Mouse (Mus musculus) thymus, adult 2 months (tissue): ENCODE results near the gene Pard6b. TPM values are rescaled to one million over a fixed set of nuclear protein-coding genes. Genes with fewer than 3 reads are reported as not detected.

Experiments used
- DNase-seq: peaks from one replicate; pipeline ENCODE4 v3.0.0; 2021
- H3K27ac ChIP-seq: fragments of 200-500 bp; 2 replicates; pipeline ENCODE4 v1.5.1; 2012; ENCODE audit warnings: low read length, control low read depth; ENCODE audit not compliant: control insufficient read depth, insufficient read depth
- H3K27me3 ChIP-seq: fragments of 200-500 bp; 2 replicates; pipeline ENCODE4 v1.6.1; 2012; ENCODE audit warnings: mild to moderate bottlenecking, low read length, moderate library complexity, mixed read lengths; ENCODE audit not compliant: control insufficient read depth, insufficient read depth
- H3K36me3 ChIP-seq: fragments of 200-500 bp; 2 replicates; pipeline ENCODE4 v1.6.1; 2012; ENCODE audit warnings: mild to moderate bottlenecking, low read length, moderate library complexity; ENCODE audit not compliant: control insufficient read depth, insufficient read depth
- H3K4me1 ChIP-seq: fragments of 200-500 bp; replicated peaks from 2 replicates; pipeline ENCODE4 v1.6.1; 2012; ENCODE audit warnings: low read length; ENCODE audit not compliant: control insufficient read depth, insufficient read depth
- H3K4me3 ChIP-seq: fragments of 200-500 bp; 2 replicates; pipeline ENCODE4 v1.5.1; 2012; ENCODE audit warnings: mild to moderate bottlenecking, low read length, control low read depth, moderate library complexity; ENCODE audit not compliant: control insufficient read depth, insufficient read depth
- CTCF ChIP-seq: fragments of 200-500 bp; IDR thresholded peaks from 2 replicates; pipeline ENCODE4 v1.5.1; 2012; ENCODE audit warnings: mild to moderate bottlenecking, control low read depth, low read length, moderate library complexity, borderline replicate concordance; ENCODE audit not compliant: control insufficient read depth, poor library complexity, insufficient read depth; ENCODE audit errors: extremely low read depth
- POLR2A ChIP-seq: fragments of 200-500 bp; IDR thresholded peaks from 2 replicates; pipeline ENCODE4 v1.6.1; 2012; ENCODE audit warnings: mild to moderate bottlenecking, low read length, control low read depth, moderate library complexity; ENCODE audit not compliant: control insufficient read depth, poor library complexity, insufficient read depth; ENCODE audit errors: extremely low read depth
- WGBS: fragments of 180-500 bp; shearing (Covaris S2); methylation state at CpG from one replicate; pipeline ENCODE4 v1.1.7; 2018; 5-methylcytosine and 5-hydroxymethylcytosine counted together
- polyA plus RNA-seq: library from polyadenylated mRNA; depleted of rRNA; stranded (reverse); fragments of >200 nt; gene quantifications from 2 replicates; pipeline ENCODE4 v1.2.3, GENCODE M21; 2012; rRNA removed

Pard6b gene
- 3.4 and 4.2 TPM in 2 replicates for polyA plus RNA-seq

DNA sequence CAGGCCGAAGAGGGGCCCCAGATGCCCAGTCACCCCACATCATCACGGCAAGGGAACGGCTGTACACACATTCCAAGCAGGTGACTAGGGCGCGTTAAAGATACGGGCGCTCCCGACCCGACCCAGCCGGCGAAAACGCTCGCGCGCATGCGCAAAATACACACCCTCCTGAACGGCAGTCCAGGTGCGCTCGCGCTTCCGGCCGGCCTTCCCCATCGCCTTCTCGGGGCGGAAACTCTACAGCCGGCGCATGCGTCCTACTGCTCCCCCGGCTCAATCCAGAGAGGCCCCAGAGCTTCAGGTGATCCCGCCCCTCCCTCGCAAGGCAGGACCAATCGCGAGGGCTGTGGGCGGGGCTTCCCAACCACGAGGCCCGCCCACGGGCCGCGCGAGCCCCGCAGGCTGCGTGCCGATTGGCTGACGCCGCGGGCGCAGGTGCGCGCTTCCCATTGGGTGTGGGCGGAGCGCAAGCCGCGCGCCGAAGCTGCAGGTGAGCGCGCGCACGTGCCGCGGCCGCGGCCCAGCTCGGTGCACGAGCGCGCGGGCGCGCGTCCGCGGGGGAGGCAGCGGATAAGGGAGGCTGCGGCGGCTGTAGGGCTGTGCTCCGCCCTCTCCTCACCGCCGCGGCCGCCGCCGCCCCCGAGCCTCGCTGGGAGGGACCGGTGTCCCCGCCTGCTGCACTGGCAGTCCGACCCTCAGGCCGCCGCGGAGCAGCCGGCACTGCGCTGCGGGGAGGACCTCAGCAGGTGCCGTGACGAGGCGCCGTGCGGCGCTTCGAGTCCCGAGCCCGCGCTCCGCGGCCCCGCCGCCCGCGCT lies at the start of gene Pard6b:
TSS of gene Pard6b (plus strand) at position 574 of the 816 bp plus-strand sequence.
- no peak within 1 kb of the TSS for H3K27ac ChIP-seq
- H3K36me3 ChIP-seq = no peaks in the 10 kb centered on the region
- peak; percentile 96 for DNase-seq
- peaks cover 5% of the 10 kb centered on the region for H3K27me3 ChIP-seq
- peaks cover 14% of the 10 kb centered on the region for H3K4me1 ChIP-seq
- H3K4me3 ChIP-seq = peak within 1 kb of the TSS; percentile 58
- under 1% methylated on average over 100 of the region's 110 CpGs for WGBS
- peak; percentile 43; the same call in 1 of the 2 replicates for TF ChIP-seq POLR2A
- TF ChIP-seq CTCF = peak; percentile 62; the same call in 1 of the 2 replicates

- TF ChIP-seq CTCF (no peak), POLR2A (no peak)
- Histone ChIP-seq H3K4me1 (no peaks in the 10 kb centered on the region), H3K36me3 (no peaks in the 10 kb centered on the region), H3K27me3 (no peaks in the 10 kb centered on the region), H3K27ac (no peak overlapping the region), H3K4me3 (no peak overlapping the region)
- DNase-seq = no peak
- 89% methylated on average over 2 of the region's 2 CpGs for WGBS
Observed at GRCm38 (mm10) chr2:168031842-168032241, 49.0 kb upstream of the Pard6b start.

DNA sequence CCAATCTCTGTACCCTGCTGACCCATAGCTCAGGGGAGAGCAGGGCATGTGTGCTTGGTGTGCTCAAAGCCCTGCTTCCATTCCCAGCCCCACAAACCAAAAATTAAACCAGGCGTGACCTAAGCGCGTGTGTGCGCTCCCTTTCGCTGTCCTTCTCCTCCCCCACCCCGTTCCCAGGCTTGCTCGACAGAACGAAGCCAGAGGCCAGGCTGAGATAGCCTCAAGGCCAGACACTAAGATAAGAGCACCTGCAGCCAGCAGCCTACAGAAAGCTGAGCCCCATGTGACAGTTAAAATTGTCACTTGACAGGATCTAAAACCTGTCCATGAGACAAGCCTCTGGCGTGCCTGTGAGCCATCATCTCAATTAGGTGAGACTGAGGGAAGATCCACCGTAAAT lies 46.9 kb upstream of the Pard6b start:
- no peak for TF ChIP-seq CTCF
- no peak for TF ChIP-seq POLR2A
- Histone ChIP-seq H3K4me3 (no peak overlapping the region), H3K27me3 (no peaks in the 10 kb centered on the region), H3K4me1 (no peaks in the 10 kb centered on the region), H3K36me3 (no peaks in the 10 kb centered on the region), H3K27ac (no peak overlapping the region)
- no peak for DNase-seq
- WGBS = 93% methylated on average over 10 of the region's 10 CpGs

DNA sequence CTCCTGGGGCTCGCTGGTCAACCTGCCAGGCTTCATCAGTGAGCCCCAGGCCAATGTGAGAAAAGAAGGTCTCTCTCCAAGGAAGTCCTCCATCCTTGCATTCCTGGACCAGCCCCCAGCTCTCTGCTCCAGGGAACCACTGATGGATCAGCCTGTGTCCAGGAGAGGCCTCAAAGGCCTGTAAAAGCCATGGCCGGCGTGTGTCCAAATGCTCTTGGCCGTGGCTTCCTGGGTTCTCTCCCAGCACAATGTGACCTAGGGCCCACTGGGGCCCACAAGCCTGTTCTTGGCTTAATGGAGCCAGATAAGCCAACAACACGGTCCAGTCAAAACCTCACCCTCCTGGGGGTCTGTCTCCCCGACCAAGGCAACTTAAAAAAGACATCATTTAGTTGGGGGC lies 44.9 kb upstream of the Pard6b start:
- Histone ChIP-seq H3K27ac (no peak overlapping the region), H3K36me3 (no peaks in the 10 kb centered on the region), H3K4me1 (no peaks in the 10 kb centered on the region), H3K27me3 (no peaks in the 10 kb centered on the region), H3K4me3 (no peak overlapping the region)
- TF ChIP-seq CTCF (no peak), POLR2A (no peak)
- no peak for DNase-seq
- 96% methylated on average over 6 of the region's 6 CpGs for WGBS

DNA sequence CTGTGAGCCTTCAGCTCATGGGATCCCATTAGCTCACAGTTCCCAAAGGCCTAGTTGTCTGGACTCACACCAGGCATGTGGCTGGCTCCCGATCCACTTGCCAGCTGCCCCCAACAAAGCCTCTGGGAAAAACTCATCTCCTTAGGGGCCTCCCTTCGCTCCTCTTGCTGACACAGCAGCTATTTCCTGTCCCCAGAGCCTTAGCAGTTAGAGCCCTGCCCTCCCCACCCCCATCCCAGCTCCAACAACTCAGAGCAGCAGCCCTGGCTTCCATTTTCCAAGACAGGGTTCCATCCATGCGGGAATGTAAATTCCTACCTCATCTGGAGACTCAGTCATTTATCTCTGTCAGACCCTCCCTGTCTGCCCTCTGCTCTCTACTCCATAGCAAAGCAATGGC lies 43.7 kb upstream of the Pard6b start:
- no peak for DNase-seq
- no peaks in the 10 kb centered on the region for H3K4me1 ChIP-seq

DNA sequence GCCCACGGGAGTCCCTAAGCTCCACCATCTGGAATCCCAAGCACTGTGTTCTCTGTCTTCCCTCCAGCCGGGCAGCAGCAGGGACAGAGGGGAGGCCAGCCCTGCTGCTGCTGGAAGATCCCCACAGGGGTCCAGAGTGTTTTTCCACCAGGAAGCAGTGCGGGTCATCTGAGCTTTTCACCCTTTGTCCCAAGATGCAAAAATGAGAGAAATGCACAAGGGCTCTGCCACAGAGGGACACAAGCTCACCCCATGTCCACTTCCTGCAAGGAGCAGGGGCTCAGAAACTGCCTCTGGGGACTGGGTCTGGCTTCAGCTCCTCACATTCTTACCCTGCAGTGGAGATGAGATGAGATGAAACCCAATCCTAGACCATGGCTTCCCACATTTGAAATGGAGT lies 40.1 kb upstream of the Pard6b start:
- 95% methylated on average over 3 of the region's 3 CpGs for WGBS
- no peaks in the 10 kb centered on the region for H3K4me1 ChIP-seq
- no peak for TF ChIP-seq POLR2A
- H3K36me3 ChIP-seq = no peaks in the 10 kb centered on the region
- no peaks in the 10 kb centered on the region for H3K27me3 ChIP-seq
- DNase-seq = no peak
- no peak overlapping the region for H3K4me3 ChIP-seq
- no peak overlapping the region for H3K27ac ChIP-seq

More for the DNA sequence above, 43.7 kb upstream of the Pard6b start:
- Histone ChIP-seq H3K27ac (no peak overlapping the region), H3K36me3 (no peaks in the 10 kb centered on the region), H3K4me3 (no peak overlapping the region), H3K27me3 (no peaks in the 10 kb centered on the region)
- 82% methylated on average over 3 of the region's 3 CpGs for WGBS
- no peak for TF ChIP-seq POLR2A
- no peak for TF ChIP-seq CTCF
